Mouse (Mus musculus) midbrain, embryonic 11.5 days (tissue): ENCODE measurements around the gene Nampt. TPM values are rescaled to one million over a fixed set of nuclear protein-coding genes. Genes with fewer than 3 reads are reported as not detected.

Experiments
- ATAC-seq: fragments of 200-750 bp; cut with Nextera tagmentation; 2 replicates; pipeline ENCODE4 v1.8.0; 2017; ENCODE audit warnings: moderate TSS enrichment, moderate library complexity; ENCODE audit not compliant: low FRiP score
- DNase-seq: peaks from one replicate; pipeline ENCODE4 v3.0.0; 2015; ENCODE audit warnings: low spot score; ENCODE audit errors: missing footprints
- H3K27ac ChIP-seq: fragments of 300-500 bp; sonication (generic); 2 replicates; pipeline ENCODE4 v1.5.1; 2014; ENCODE audit warnings: low read depth, low read length
- H3K27me3 ChIP-seq: fragments of 300-500 bp; sonication (generic); 2 replicates; pipeline ENCODE4 v1.6.1; 2014; ENCODE audit warnings: mild to moderate bottlenecking, low read length, moderate library complexity, mixed read lengths; ENCODE audit not compliant: control insufficient read depth, insufficient read depth
- H3K36me3 ChIP-seq: fragments of 300-500 bp; sonication (generic); 2 replicates; pipeline ENCODE4 v1.6.1; 2014; ENCODE audit warnings: mild to moderate bottlenecking, low read length, moderate library complexity, mixed read lengths; ENCODE audit not compliant: control insufficient read depth, insufficient read depth
- H3K4me1 ChIP-seq: fragments of 300-500 bp; sonication (generic); 2 replicates; pipeline ENCODE4 v1.6.1; 2014; ENCODE audit warnings: low read length; ENCODE audit not compliant: control insufficient read depth, insufficient read depth
- H3K4me2 ChIP-seq: fragments of 300-500 bp; sonication (generic); 2 replicates; pipeline ENCODE4 v1.6.1; 2014; ENCODE audit warnings: mild to moderate bottlenecking, moderate library complexity
- H3K4me3 ChIP-seq: fragments of 300-500 bp; sonication (generic); 2 replicates; pipeline ENCODE4 v1.5.1; 2014; ENCODE audit warnings: low read depth, low read length
- H3K9ac ChIP-seq: fragments of 300-500 bp; sonication (generic); 2 replicates; pipeline ENCODE4 v1.6.1; 2014; ENCODE audit warnings: low read length
- H3K9me3 ChIP-seq: fragments of 300-500 bp; sonication (generic); 2 replicates; pipeline ENCODE4 v1.6.1; 2016; ENCODE audit warnings: low read length; ENCODE audit not compliant: control insufficient read depth
- WGBS: fragments of 180-500 bp; shearing (Covaris S2); extraction: QIAGEN DNeasy Blood & Tissue Kit; methylation state at CpG from one replicate; pipeline ENCODE4 v1.1.7; 2014; 5-methylcytosine and 5-hydroxymethylcytosine counted together
- polyA plus RNA-seq: library from polyadenylated mRNA; unstranded; fragments of >200 nt; fragmentation: Nextera tagmentation; extraction: Ambion mirVana; gene quantifications from 2 replicates; pipeline ENCODE4 v1.2.1, GENCODE M21; 2014

Gene Nampt
- polyA plus RNA-seq, 1 experiment from 2014 or later = 43.4 TPM

GRCm38 (mm10) chr12:32856707-32857511 lies 37.6 kb downstream of the Nampt start:
- no peak overlapping the region for H3K4me3 ChIP-seq
- no peak overlapping the region for H3K4me2 ChIP-seq
- no peaks in the 10 kb centered on the region for H3K27me3 ChIP-seq
- no peaks in the 10 kb centered on the region for H3K4me1 ChIP-seq
- H3K9ac ChIP-seq = no peak overlapping the region
- ATAC-seq (no peak), DNase-seq (no peak)
- no peaks in the 10 kb centered on the region for H3K9me3 ChIP-seq
- H3K27ac ChIP-seq = no peak overlapping the region
- WGBS = 89% methylated on average over 14 of the region's 14 CpGs
- no peaks in the 10 kb centered on the region; the same call in 1 of the 2 replicates for H3K36me3 ChIP-seq

- Histone ChIP-seq H3K9me3 (no peaks in the 10 kb centered on the region), H3K27ac (no peak overlapping the region), H3K27me3 (no peaks in the 10 kb centered on the region), H3K4me3 (no peak overlapping the region), H3K4me2 (no peak overlapping the region), H3K4me1 (no peaks in the 10 kb centered on the region), H3K36me3 (no peaks in the 10 kb centered on the region; the same call in 1 of the 2 replicates), H3K9ac (no peak overlapping the region)
- DNase-seq = no peak
- no peak for ATAC-seq
- WGBS = 67% methylated on average over 1 of the region's 1 CpGs
Observed at GRCm38 (mm10) chr12:32858444-32858843, 39.1 kb downstream of the Nampt start.

DNA sequence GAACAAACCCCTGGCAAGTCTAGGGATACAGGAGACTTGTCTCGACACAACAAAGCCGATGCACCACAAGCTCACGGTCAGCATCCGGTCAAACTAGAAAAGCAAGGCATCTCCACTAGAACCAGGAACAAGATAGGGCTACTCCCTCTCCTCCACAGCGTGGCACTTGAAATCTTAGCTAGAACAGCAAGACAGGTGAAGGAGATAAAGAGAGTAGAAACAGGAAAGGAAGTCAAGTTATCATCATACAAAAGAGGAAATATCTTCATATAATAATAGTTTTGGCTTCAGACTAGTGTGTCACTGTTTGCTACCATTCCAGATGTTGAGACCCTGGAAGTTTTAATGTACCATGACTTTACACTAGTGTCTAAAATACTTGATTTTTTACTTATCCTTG lies 41.5 kb downstream of the Nampt start:
- no peak overlapping the region for H3K4me3 ChIP-seq
- H3K9me3 ChIP-seq = no peaks in the 10 kb centered on the region
- H3K9ac ChIP-seq = no peak overlapping the region
- no peak overlapping the region for H3K27ac ChIP-seq
- H3K4me2 ChIP-seq = no peak overlapping the region
- H3K36me3 ChIP-seq = no peaks in the 10 kb centered on the region
- WGBS = 92% methylated on average over 5 of the region's 5 CpGs
- DNase-seq = no peak
- no peaks in the 10 kb centered on the region for H3K4me1 ChIP-seq
- no peaks in the 10 kb centered on the region for H3K27me3 ChIP-seq
- ATAC-seq = no peak

DNA sequence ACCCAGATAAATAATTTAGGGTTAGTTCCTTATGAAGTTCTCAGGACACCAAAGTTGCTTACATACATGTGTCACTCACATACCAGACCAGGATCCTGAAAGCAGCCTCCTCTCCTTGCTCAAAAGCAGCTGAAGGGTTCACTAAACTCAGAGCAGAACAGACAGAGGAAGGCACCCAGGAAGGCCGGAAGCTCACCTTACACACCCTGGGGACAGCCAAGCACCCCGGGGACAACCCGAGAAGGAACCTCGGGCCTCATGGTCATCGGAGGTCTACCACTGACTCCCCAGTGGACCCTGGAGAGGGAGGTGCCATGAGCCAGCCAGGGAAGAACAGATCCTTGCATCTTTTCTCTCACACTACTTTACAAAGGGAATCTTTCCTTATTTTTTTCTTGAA lies 51.5 kb downstream of the Nampt start:
- no peak for ATAC-seq
- DNase-seq = no peak
- Histone ChIP-seq H3K4me1 (no peaks in the 10 kb centered on the region), H3K4me2 (no peak overlapping the region), H3K36me3 (no peaks in the 10 kb centered on the region), H3K27me3 (no peaks in the 10 kb centered on the region), H3K9ac (no peak overlapping the region), H3K27ac (no peak overlapping the region), H3K9me3 (no peaks in the 10 kb centered on the region), H3K4me3 (no peak overlapping the region)
- 92% methylated on average over 5 of the region's 5 CpGs for WGBS

GRCm38 (mm10) chr12:32877500-32877899 lies 58.2 kb downstream of the Nampt start:
- H3K9ac ChIP-seq = no peak overlapping the region
- no peak for DNase-seq
- H3K27me3 ChIP-seq = no peaks in the 10 kb centered on the region
- no peaks in the 10 kb centered on the region for H3K9me3 ChIP-seq
- H3K4me1 ChIP-seq = no peaks in the 10 kb centered on the region
- ATAC-seq = no peak
- H3K4me2 ChIP-seq = no peak overlapping the region
- H3K27ac ChIP-seq = no peak overlapping the region
- H3K36me3 ChIP-seq = no peaks in the 10 kb centered on the region
- 93% methylated on average over 9 of the region's 9 CpGs for WGBS
- no peak overlapping the region for H3K4me3 ChIP-seq

DNA sequence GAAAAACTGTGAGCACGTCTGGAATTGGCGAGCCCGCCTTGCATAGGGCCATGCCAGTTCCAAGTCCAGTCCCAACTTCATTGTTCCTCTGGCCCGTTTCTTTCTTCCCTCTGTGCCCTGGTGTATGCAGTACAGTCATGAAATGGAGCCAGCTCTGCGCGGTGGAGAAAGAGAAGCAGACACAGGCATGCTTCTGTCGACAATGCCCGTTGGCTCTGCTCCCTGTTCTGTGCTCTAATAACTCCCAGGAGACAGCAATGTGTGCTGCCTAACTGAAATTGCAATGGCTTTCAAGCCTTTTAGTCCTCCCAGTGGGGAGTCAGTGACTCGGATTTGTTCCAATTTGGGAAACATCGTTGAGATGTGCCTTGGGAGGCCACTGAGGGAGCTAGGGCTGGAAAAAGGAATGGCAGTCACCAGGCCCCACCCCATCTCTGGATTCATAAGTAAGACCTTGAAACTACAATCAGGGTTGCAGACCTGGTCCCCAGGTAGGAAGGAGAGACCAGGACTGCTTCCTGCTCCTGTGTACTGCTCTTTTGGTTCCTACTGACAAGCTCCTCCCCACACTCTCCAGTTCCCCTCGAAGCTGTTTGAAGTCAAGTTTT lies 58.7 kb downstream of the Nampt start:
- DNase-seq (no peak), ATAC-seq (no peak)
- Histone ChIP-seq H3K4me2 (no peak overlapping the region), H3K27me3 (no peaks in the 10 kb centered on the region), H3K36me3 (no peaks in the 10 kb centered on the region), H3K4me1 (no peaks in the 10 kb centered on the region), H3K9me3 (no peaks in the 10 kb centered on the region), H3K4me3 (no peak overlapping the region), H3K27ac (no peak overlapping the region), H3K9ac (no peak overlapping the region)
- WGBS = 79% methylated on average over 11 of the region's 11 CpGs

GRCm38 (mm10) chr12:32879371-32879770 lies 60.0 kb downstream of the Nampt start:
- Histone ChIP-seq H3K27ac (no peak overlapping the region), H3K27me3 (no peaks in the 10 kb centered on the region), H3K4me2 (no peak overlapping the region), H3K4me1 (no peaks in the 10 kb centered on the region), H3K4me3 (no peak overlapping the region), H3K36me3 (no peaks in the 10 kb centered on the region), H3K9ac (no peak overlapping the region), H3K9me3 (no peaks in the 10 kb centered on the region)
- 83% methylated on average over 3 of the region's 3 CpGs for WGBS
- no peak for ATAC-seq
- no peak for DNase-seq

- no peak overlapping the region for H3K9ac ChIP-seq
- H3K4me1 ChIP-seq = no peaks in the 10 kb centered on the region
- no peaks in the 10 kb centered on the region for H3K36me3 ChIP-seq
- no peak overlapping the region for H3K27ac ChIP-seq
- no peaks in the 10 kb centered on the region for H3K27me3 ChIP-seq
- no peak for ATAC-seq
- no peaks in the 10 kb centered on the region for H3K9me3 ChIP-seq
- no peak overlapping the region for H3K4me2 ChIP-seq
- H3K4me3 ChIP-seq = no peak overlapping the region
- WGBS = 84% methylated on average over 9 of the region's 9 CpGs
- DNase-seq = no peak
Observed at GRCm38 (mm10) chr12:32884356-32884755, 65.0 kb downstream of the Nampt start.

GRCm38 (mm10) chr12:32885041-32885440 lies 65.7 kb downstream of the Nampt start:
- no peaks in the 10 kb centered on the region for H3K27me3 ChIP-seq
- no peak overlapping the region for H3K9ac ChIP-seq
- 75% methylated on average over 2 of the region's 2 CpGs for WGBS

More at GRCm38 (mm10) chr12:32885041-32885440, 65.7 kb downstream of the Nampt start:
- ATAC-seq (no peak), DNase-seq (no peak)
- Histone ChIP-seq H3K4me2 (no peak overlapping the region), H3K36me3 (no peaks in the 10 kb centered on the region), H3K9me3 (no peaks in the 10 kb centered on the region), H3K4me3 (no peak overlapping the region), H3K27ac (no peak overlapping the region), H3K4me1 (no peaks in the 10 kb centered on the region)
